Mouse (Mus musculus): ENCODE measurements around the gene Amacr.

- no peak for TF ChIP-seq CTCF (IDR thresholded peaks at IDR 0.05; ENCODE audit: low read depth, low read length)
- no peak for TF ChIP-seq TAL1 (conservative IDR thresholded peaks at IDR 0.05; ENCODE audit: low read depth, low read length)
Observed at GRCm38 (mm10) chr15:11000421-11000820, 18.9 kb downstream of the Amacr start, which contains the start of gene Slc45a2.

All from G1E (cell line).